Comparison of ENCODE assay signal across 9 mouse cellular contexts in genomic region chr7:98572223-98572868, GRCm38 (mm10).
A peak's percentile ranks its signal among the peaks of the same experiment; 100 is the strongest.
DNase-seq lines count a peak whose midpoint lies in the region; ATAC-seq and TF ChIP-seq lines count a peak whose summit lies in the region.
"Had no signal": no experiment of that assay in that cellular context is flagged by ENCODE, and none has a peak within 500 bp of the region (broad histone marks: within the 10 kb centered on the region; RNA-seq: fewer than 3 reads in every experiment).

No protein-coding gene starts in this region.

- H3K9me3 ChIP-seq in midbrain, embryonic 16.5 days (replicated peaks; ENCODE audit: control insufficient read depth, low read length, poor library complexity, severe bottlenecking): no peaks in the 10 kb centered on the region
- H3K9me3 ChIP-seq in midbrain, embryonic 15.5 days: no peaks in the 10 kb centered on the region

- H3K4me1 ChIP-seq in midbrain, embryonic 16.5 days (ENCODE audit: control insufficient read depth, insufficient read depth, low read length): no peaks in the 10 kb centered on the region
- H3K4me1 ChIP-seq in midbrain, embryonic 15.5 days: no peaks in the 10 kb centered on the region
- H3K4me1 ChIP-seq in liver, adult 2 months (ENCODE audit: control insufficient read depth, insufficient read depth, low read length): peaks cover 12% of the 10 kb centered on the region

- no peaks in the 10 kb centered on the region for H3K79me2 ChIP-seq in liver, adult 2 months (ENCODE audit: control insufficient read depth, insufficient read depth, low read length)

- DNase-seq in heart, postnatal 10 days: peak; percentile 80
- DNase-seq in liver, adult 2 months (ENCODE audit: extremely low read depth, low read depth, low spot score): peak; percentile 46
- peak; percentile 50 for DNase-seq in skeletal muscle tissue, adult 2 months (ENCODE audit: low read depth, low spot score)
- no peak for DNase-seq in left cerebral cortex, postnatal 14 days (ENCODE audit: low spot score in 2 of 2)
- no peak for DNase-seq in layer of hippocampus, adult 9-11 months
- DNase-seq in natural killer cell, adult 2 months (ENCODE audit: low spot score in 2 of 2): no peak

- WGBS in midbrain, embryonic 16.5 days: 42% methylated on average over 10 of the region's 10 CpGs
- 39% methylated on average over 10 of the region's 10 CpGs for WGBS in midbrain, embryonic 15.5 days
- 61% methylated on average over 10 of the region's 10 CpGs for WGBS in liver, adult 2 months

- intact Hi-C loops in heart, postnatal 10 days (cut with DNase I): no loop called here
- intact Hi-C loops in left cerebral cortex, postnatal 14 days (cut with DNase I): no loop called here

- H3K36me3 ChIP-seq in midbrain, embryonic 16.5 days (ENCODE audit: control insufficient read depth, insufficient read depth, low read length): no peaks in the 10 kb centered on the region
- no peaks in the 10 kb centered on the region for H3K36me3 ChIP-seq in midbrain, embryonic 15.5 days (replicated peaks)
- no peaks in the 10 kb centered on the region for H3K36me3 ChIP-seq in liver, adult 2 months (ENCODE audit: control insufficient read depth, insufficient read depth, low read length)

- no peak overlapping the region for H3K4me2 ChIP-seq in midbrain, embryonic 16.5 days (ENCODE audit: low read length)
- H3K4me2 ChIP-seq in midbrain, embryonic 15.5 days: no peak overlapping the region

- H3K9ac ChIP-seq in midbrain, embryonic 16.5 days (ENCODE audit: low read depth, low read length): no peak overlapping the region
- H3K9ac ChIP-seq in midbrain, embryonic 15.5 days: no peak overlapping the region
- no peak overlapping the region for H3K9ac ChIP-seq in liver, adult 2 months (ENCODE audit: low read depth, low read length)

- TF ChIP-seq POLR2A in liver, adult 2 months (IDR thresholded peaks at IDR 0.05; ENCODE audit: extremely low read depth, insufficient read depth, low read length): no peak

- TF ChIP-seq CTCF in liver, adult 2 months (IDR thresholded peaks at IDR 0.05; ENCODE audit: low read depth, low read length): no peak

- H3K4me3 ChIP-seq in midbrain, embryonic 16.5 days (ENCODE audit: low read depth, low read length): no peak overlapping the region
- no peak overlapping the region for H3K4me3 ChIP-seq in midbrain, embryonic 15.5 days
- no peak overlapping the region for H3K4me3 ChIP-seq in liver, adult 2 months (ENCODE audit: insufficient read depth, low read depth, low read length)

- no peak for ATAC-seq in midbrain, embryonic 16.5 days
- no peak for ATAC-seq in midbrain, embryonic 15.5 days (replicated peaks)

- 0 out of 2 replicates have a peak overlapping the region, but pooled peaks have one; percentile 4 for H3K27ac ChIP-seq in midbrain, embryonic 16.5 days (ENCODE audit: low read length)
- no peak overlapping the region for H3K27ac ChIP-seq in midbrain, embryonic 15.5 days
- peak overlapping the region; percentile 86 for H3K27ac ChIP-seq in liver, adult 2 months (replicated peaks; ENCODE audit: insufficient read depth, low read depth, low read length)

- no peaks in the 10 kb centered on the region for H3K27me3 ChIP-seq in midbrain, embryonic 16.5 days (ENCODE audit: control insufficient read depth, insufficient read depth, low read depth, low read length)
- H3K27me3 ChIP-seq in midbrain, embryonic 15.5 days (replicated peaks): no peaks in the 10 kb centered on the region
- H3K27me3 ChIP-seq in liver, adult 2 months (ENCODE audit: control insufficient read depth, insufficient read depth, low read length): no peaks in the 10 kb centered on the region
- H3K27me3 ChIP-seq: megakaryocyte, embryonic 14.5 days had no signal

Comparison
In these comparisons a context has a peak if more than half of its experiments do, and no peak if none do; other contexts are left out.
1. DNase-seq: peak in heart, postnatal 10 days (2 of 2), liver, adult 2 months (single experiment) and skeletal muscle tissue, adult 2 months (single experiment); none in left cerebral cortex, postnatal 14 days (0 of 2), layer of hippocampus, adult 9-11 months (single experiment) and natural killer cell, adult 2 months (0 of 2).